Mouse (Mus musculus): Measurements from ENCODE around the gene Srek1. TPM values are rescaled to one million over a fixed set of nuclear protein-coding genes. Genes with fewer than 3 reads are reported as not detected.

Srek1 gene
- polyA plus RNA-seq, 1 experiment from 2014 or later, result 49.6 TPM

DNA sequence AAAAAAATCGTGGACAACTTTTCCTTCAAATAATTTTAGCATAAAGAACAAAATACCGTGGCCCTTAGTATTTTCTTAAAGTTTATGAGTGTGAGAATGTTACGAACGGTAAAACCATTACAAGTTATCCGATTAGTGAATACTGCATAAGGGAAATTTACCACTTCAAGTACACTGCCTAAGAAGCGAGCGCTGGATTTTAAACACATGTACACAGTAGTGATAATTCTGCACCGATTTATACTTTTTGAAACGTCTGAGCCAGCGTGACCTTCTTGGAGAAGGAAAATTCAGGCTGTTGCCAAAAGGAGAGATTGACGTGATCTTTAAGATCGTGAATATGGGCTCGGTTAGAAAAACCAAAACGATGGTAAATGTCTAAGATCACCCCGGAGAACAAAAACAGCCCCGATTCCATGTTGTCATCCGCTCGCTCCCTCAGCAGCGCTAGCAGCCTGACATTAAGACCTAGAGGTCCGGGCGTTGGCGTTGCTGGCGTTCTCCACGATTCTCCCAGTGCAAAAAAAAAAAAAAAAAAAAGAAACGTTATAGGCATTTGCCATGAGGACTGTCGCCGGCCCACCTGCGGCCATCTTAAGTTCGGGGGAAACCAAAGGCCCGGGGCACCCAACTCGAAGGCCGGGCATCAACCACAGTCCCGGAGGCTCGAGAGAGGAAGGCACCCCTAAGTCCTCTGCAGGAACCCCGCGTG is 845 bp downstream of the Srek1 start:
- Histone ChIP-seq H3K4me2 (peak overlapping the region; percentile 68), H3K4me3 (peak overlapping the region; percentile 81), H3K27ac (peak overlapping the region; percentile 99), H3K9me3 (replicated peaks) (no peaks in the 10 kb centered on the region), H3K27me3 (no peaks in the 10 kb centered on the region), H3K36me3 (no peaks in the 10 kb centered on the region), H3K9ac (peak overlapping the region; percentile 82), H3K4me1 (replicated peaks) (peaks cover 26% of the 10 kb centered on the region)
- ATAC-seq (replicated peaks; ENCODE audit: insufficient number of reproducible peaks, insufficient read depth, low FRiP score, low read depth), result peak; percentile 57
- 1% methylated on average over 36 of the region's 36 CpGs for WGBS

DNA sequence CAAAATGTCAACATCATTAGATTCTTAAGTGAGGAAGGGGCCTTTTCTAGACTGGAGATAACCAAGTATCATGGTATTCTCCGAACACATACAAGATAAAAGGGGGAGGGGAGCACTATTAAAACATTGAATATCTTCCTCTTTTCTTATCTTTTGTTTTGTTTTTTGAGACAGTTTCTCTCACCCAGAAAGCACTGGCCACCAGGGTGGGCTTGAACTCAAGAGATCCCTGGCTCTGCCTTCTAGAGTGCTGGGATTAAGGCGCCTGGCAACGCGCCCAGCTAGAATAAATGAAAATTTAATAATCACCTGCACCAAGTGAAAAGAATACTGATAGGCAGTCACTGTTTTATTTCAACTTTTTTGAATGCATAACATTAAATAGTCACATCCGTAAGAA is 1.5 kb downstream of the Srek1 start:
- Histone ChIP-seq H3K4me1 (replicated peaks) (peaks cover 26% of the 10 kb centered on the region), H3K9me3 (replicated peaks) (no peaks in the 10 kb centered on the region), H3K36me3 (no peaks in the 10 kb centered on the region), H3K4me2 (peak overlapping the region; percentile 68), H3K4me3 (peak overlapping the region; percentile 81), H3K27ac (peak overlapping the region; percentile 99), H3K27me3 (no peaks in the 10 kb centered on the region), H3K9ac (0 out of 2 replicates have a peak overlapping the region, but pooled peaks have one; percentile 82)
- WGBS, result 26% methylated on average over 5 of the region's 5 CpGs
- no peak for ATAC-seq (replicated peaks; ENCODE audit: insufficient number of reproducible peaks, insufficient read depth, low FRiP score, low read depth)

DNA sequence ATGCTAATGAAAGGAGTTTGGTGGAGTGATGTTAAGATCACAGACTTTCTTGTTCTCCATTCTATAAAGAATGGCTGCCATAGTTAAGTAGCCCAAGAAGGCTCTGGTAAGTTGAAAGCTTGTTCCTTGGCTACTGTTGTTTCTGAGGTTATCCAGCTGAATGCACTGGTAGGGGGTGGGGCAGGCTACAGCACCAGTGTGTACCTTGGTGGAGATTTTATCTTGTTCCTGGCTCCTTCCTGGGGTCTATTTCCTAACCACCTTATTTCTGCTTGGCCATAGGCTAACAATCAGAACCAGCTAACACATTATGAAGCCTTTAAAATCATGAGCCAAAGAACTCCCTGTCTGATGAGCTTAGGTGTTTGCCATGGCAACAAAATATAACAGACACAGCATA is 3.6 kb downstream of the Srek1 start:
- Histone ChIP-seq H3K4me1 (replicated peaks) (peaks cover 26% of the 10 kb centered on the region), H3K9me3 (replicated peaks) (no peaks in the 10 kb centered on the region), H3K36me3 (peaks cover 8% of the 10 kb centered on the region; the same call in 1 of the 2 replicates), H3K4me2 (no peak overlapping the region), H3K27ac (no peak overlapping the region), H3K27me3 (no peaks in the 10 kb centered on the region), H3K9ac (no peak overlapping the region), H3K4me3 (no peak overlapping the region)
- ATAC-seq (replicated peaks; ENCODE audit: insufficient number of reproducible peaks, insufficient read depth, low FRiP score, low read depth), result no peak

DNA sequence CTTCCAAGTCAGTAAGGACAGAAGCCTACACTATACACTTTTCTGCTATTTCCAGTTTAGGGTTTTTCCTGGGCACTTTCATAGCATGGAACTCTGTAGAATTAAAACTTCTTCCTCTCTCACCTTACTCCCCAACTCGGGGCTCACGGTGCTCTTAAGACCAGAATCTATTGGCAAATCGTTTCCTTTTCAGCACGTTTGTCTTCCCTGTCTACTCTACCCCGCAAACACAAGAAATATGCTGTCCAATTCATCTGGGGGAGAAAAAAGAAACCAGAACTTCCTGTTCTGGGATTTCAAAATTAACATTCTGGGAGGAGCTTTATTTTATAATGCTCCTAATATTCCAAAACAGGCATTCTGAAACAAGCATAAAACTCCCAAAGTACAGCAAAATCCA is 6.5 kb downstream of the Srek1 start:
- no peak for ATAC-seq (replicated peaks; ENCODE audit: insufficient number of reproducible peaks, insufficient read depth, low FRiP score, low read depth)
- Histone ChIP-seq H3K4me1 (replicated peaks) (peaks cover 19% of the 10 kb centered on the region), H3K4me2 (no peak overlapping the region), H3K36me3 (peaks cover 17% of the 10 kb centered on the region), H3K4me3 (no peak overlapping the region), H3K9ac (no peak overlapping the region), H3K27me3 (no peaks in the 10 kb centered on the region), H3K9me3 (replicated peaks) (no peaks in the 10 kb centered on the region), H3K27ac (no peak overlapping the region)
- 50% methylated on average over 5 of the region's 5 CpGs for WGBS

DNA sequence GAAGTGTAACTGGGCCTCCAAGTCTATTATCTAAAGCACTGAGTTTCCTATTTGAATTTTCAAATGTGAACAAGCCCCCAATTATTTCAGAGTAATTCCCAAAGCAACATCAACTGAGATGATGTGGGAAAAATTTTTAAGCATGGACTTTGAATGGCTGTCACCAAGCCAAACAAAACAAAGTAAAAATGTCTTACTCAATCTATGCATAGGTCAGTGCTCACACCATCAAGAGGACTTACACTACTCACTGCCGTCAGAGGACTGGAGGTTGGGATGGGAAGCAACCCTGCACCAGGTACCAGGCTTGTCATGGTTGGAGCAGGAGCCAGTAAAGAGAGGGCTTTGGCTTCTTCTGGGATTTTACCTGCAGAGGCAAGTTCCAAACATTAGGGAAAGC is 10.8 kb downstream of the Srek1 start:
- Histone ChIP-seq H3K4me2 (no peak overlapping the region), H3K27ac (no peak overlapping the region), H3K27me3 (no peaks in the 10 kb centered on the region), H3K9ac (no peak overlapping the region), H3K4me1 (replicated peaks) (no peaks in the 10 kb centered on the region), H3K9me3 (replicated peaks) (no peaks in the 10 kb centered on the region), H3K36me3 (peaks cover 51% of the 10 kb centered on the region), H3K4me3 (no peak overlapping the region)
- no peak for ATAC-seq (replicated peaks; ENCODE audit: insufficient number of reproducible peaks, insufficient read depth, low FRiP score, low read depth)
- WGBS, result 49% methylated on average over 1 of the region's 1 CpGs

DNA sequence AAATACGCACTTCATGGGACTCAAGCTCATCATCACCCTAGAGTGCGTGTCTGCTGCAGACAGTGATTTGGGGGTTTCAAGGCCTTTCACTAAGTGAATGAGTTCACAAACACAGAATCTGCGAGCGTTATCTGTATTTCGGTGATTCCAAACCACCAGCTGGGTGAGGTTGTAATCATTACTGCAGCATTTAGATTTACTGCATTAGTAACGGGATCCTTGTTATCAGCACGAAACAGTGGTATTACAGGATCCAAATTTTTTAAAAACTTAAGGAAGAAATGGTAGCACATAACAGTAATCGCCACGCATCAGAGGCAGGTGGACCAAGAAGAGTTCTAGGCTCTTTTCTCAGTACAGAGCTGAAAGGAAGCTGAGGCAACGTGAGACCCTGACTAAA is 12.4 kb downstream of the Srek1 start:
- Histone ChIP-seq H3K4me2 (no peak overlapping the region), H3K4me3 (no peak overlapping the region), H3K4me1 (replicated peaks) (no peaks in the 10 kb centered on the region), H3K27me3 (no peaks in the 10 kb centered on the region), H3K36me3 (peaks cover 61% of the 10 kb centered on the region), H3K27ac (no peak overlapping the region), H3K9ac (no peak overlapping the region), H3K9me3 (replicated peaks) (no peaks in the 10 kb centered on the region)
- no peak for ATAC-seq (replicated peaks; ENCODE audit: insufficient number of reproducible peaks, insufficient read depth, low FRiP score, low read depth)
- WGBS, result 86% methylated on average over 10 of the region's 10 CpGs

DNA sequence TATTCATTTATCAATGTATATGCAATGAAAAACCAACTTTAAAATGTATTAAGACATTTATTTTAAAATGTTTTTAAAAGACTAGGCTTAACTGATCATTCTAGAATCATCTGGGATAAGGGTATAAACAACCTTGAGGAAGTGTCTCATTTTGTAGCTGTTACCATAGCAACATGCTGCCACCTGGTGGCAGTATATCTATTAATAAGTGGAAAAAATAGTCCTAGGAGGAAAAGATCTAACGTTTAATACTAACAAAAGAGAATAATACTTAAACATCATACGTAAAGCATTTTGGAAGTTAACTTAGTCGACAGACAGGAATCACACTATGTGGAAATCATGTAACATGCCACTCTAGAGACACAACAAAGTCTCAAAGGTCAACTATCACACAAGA is 23.0 kb downstream of the Srek1 start:
- WGBS, result 60% methylated on average over 3 of the region's 3 CpGs
- peaks cover 72% of the 10 kb centered on the region for H3K36me3 ChIP-seq

DNA sequence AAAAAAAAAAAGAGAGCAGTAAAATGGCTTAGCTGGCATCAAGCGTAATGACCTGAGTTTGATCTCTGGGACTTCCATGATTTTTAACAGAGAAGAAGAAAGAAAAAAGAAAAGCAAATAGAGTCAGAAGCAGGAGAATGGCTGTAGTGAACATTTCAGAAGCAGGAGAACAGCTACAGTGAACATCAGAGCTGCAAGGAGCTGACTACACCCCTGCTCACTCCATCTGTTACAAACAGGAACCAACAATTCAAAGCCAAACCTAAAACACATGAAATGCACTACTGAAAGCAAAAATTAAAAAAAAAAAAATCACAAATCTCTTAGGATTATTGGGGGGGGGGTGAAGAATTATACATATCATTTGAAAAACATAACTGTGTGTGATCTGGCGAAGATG is 28.7 kb downstream of the Srek1 start:
- Histone ChIP-seq H3K27me3 (no peaks in the 10 kb centered on the region), H3K9ac (no peak overlapping the region), H3K36me3 (peaks cover 80% of the 10 kb centered on the region), H3K4me1 (replicated peaks) (no peaks in the 10 kb centered on the region), H3K27ac (no peak overlapping the region), H3K9me3 (replicated peaks) (no peaks in the 10 kb centered on the region), H3K4me3 (no peak overlapping the region), H3K4me2 (no peak overlapping the region)
- no peak for ATAC-seq (replicated peaks; ENCODE audit: insufficient number of reproducible peaks, insufficient read depth, low FRiP score, low read depth)
- 93% methylated on average over 2 of the region's 2 CpGs for WGBS

More for the DNA sequence above, 23.0 kb downstream of the Srek1 start:
- no peak overlapping the region for H3K4me2 ChIP-seq
- H3K27me3 ChIP-seq, result no peaks in the 10 kb centered on the region
- H3K9me3 ChIP-seq (replicated peaks), result no peaks in the 10 kb centered on the region
- H3K9ac ChIP-seq, result no peak overlapping the region
- ATAC-seq (replicated peaks; ENCODE audit: insufficient number of reproducible peaks, insufficient read depth, low FRiP score, low read depth), result no peak
- no peaks in the 10 kb centered on the region for H3K4me1 ChIP-seq (replicated peaks)
- H3K27ac ChIP-seq, result no peak overlapping the region
- H3K4me3 ChIP-seq, result no peak overlapping the region

DNA sequence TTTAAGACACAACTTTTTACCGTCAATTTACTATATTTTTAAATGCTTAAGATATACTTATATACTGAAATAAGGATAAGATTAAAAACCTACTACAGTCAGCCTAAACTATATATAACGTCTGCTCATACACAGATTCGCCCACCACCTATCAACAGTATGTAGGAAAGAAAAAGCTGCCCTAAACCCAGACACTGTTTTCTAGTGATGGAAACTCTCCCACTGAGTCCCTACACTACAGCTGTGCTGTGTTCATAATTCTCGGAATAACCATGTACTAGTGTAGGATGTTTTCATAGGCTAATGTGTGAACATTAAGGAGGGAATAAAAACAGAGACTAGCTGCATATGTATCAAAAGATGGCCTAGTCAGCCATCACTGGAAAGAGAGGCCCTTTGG is 29.2 kb downstream of the Srek1 start:
- Histone ChIP-seq H3K27ac (no peak overlapping the region), H3K9ac (no peak overlapping the region), H3K27me3 (no peaks in the 10 kb centered on the region), H3K9me3 (replicated peaks) (no peaks in the 10 kb centered on the region), H3K4me3 (no peak overlapping the region), H3K4me2 (no peak overlapping the region), H3K4me1 (replicated peaks) (no peaks in the 10 kb centered on the region), H3K36me3 (peaks cover 76% of the 10 kb centered on the region)
- WGBS, result 86% methylated on average over 4 of the region's 4 CpGs
- no peak for ATAC-seq (replicated peaks; ENCODE audit: insufficient number of reproducible peaks, insufficient read depth, low FRiP score, low read depth)

DNA sequence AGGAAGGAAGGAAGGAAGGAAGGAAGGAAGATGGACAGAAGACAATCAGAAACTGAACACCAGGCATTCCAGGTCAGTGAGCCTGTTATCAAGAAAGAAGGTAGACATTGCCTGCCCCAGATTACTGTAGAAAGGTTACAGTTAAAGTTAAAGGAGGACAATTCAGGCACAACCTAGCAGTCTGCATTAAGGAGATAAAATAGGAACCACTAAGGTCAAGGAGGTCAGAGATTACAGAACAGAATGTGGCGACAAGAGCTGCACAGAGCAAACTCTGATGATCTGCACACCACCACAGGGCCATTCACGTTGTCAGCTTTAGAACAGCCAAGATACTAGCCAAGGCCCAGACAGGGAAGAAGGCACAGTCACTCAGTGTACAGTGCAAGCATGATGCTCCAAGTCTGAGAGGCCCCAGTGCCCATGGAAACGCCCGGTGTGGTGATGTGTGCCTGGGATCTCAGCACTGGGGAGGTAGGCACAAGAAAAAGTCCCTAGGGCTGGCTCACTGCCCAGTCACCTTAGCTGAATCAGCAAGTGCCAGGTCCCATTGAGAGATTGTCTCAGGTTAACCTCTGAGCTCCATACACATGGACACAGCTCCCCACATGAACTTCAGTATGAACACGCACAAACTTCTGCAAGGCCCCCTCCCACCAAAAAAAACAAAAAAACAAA is 38.9 kb downstream of the Srek1 start:
- H3K27ac ChIP-seq, result no peak overlapping the region
- H3K9me3 ChIP-seq (replicated peaks), result no peaks in the 10 kb centered on the region
- no peak overlapping the region for H3K9ac ChIP-seq
- H3K27me3 ChIP-seq, result no peaks in the 10 kb centered on the region
- no peak for ATAC-seq (replicated peaks; ENCODE audit: insufficient number of reproducible peaks, insufficient read depth, low FRiP score, low read depth)
- no peak overlapping the region for H3K4me2 ChIP-seq
- H3K4me3 ChIP-seq, result no peak overlapping the region
- 54% methylated on average over 5 of the region's 5 CpGs for WGBS
- peaks cover 23% of the 10 kb centered on the region for H3K36me3 ChIP-seq
- H3K4me1 ChIP-seq (replicated peaks), result no peaks in the 10 kb centered on the region

DNA sequence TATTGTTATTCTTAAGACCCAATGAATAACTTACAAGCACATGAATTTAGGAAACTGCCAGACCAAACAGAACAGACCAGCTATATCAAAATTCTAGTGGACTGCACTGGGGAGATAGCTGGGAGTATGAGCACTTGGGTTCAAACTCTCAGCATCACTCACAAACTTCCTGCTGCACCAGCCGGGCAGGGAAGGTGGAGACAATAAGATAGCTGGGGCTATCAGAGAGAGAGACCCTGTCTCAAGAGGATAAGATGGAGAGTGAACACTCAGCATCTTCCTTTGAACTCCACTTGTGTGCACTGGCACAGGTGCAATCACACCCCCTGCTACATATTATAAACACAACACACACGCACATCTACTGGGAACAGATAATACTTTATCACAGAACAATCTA is 47.5 kb downstream of the Srek1 start:
- Histone ChIP-seq H3K4me3 (no peak overlapping the region), H3K27me3 (no peaks in the 10 kb centered on the region), H3K9me3 (replicated peaks) (no peaks in the 10 kb centered on the region), H3K4me1 (replicated peaks) (no peaks in the 10 kb centered on the region), H3K9ac (no peak overlapping the region), H3K4me2 (no peak overlapping the region), H3K27ac (no peak overlapping the region), H3K36me3 (no peaks in the 10 kb centered on the region; the same call in 1 of the 2 replicates)
- no peak for ATAC-seq (replicated peaks; ENCODE audit: insufficient number of reproducible peaks, insufficient read depth, low FRiP score, low read depth)
- whole genome bisulfite sequencing, result 61% methylated on average over 2 of the region's 2 CpGs

All from heart, embryonic 15.5 days (tissue).